In the genomic region with DNA sequence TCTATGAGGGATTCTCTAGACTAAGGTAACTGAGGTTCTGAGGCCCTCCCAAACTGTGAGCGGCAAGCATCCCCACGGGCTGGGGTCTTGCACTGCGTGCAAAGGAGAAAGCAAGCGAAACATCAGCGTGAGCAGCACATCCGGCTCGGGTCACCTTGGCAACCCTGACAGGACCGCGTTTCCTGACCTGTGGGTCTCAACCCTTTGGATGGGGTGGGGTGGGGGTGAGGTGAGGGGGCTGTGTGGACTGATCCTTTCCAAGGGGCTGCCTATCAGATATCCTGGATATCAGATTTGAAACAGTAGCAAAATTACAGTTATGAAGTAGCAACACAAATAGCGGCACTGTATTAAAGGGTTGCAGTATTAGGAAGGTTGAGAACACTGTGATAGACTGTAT, we compare ENCODE assay signal across 19 mouse cellular contexts. TPM values are rescaled to one million over a fixed set of nuclear protein-coding genes. Genes with fewer than 3 reads are reported as not detected.
DNase-seq lines count a peak whose midpoint lies in the region; ATAC-seq and TF ChIP-seq lines count a peak whose summit lies in the region.
"Had no signal": no experiment of that assay in that cellular context is flagged by ENCODE, and none has a peak within 500 bp of the region (broad histone marks: within the 10 kb centered on the region; RNA-seq: fewer than 3 reads in every experiment).

No protein-coding gene starts in this region.

- no peak for TF ChIP-seq EP300 in lung, postnatal 0 days (IDR thresholded peaks at IDR 0.05)

- H3K4me3 ChIP-seq in heart, embryonic 11.5 days (ENCODE audit: low read depth, low read length) = no peak overlapping the region
- no peak overlapping the region for H3K4me3 ChIP-seq in lung, postnatal 0 days (ENCODE audit: low read depth, low read length)
- H3K4me3 ChIP-seq in embryonic facial prominence, embryonic 12.5 days = no peak overlapping the region
- H3K4me3 ChIP-seq: forebrain, embryonic 13.5 days; heart, embryonic 13.5 days; hindbrain, embryonic 12.5 days had no signal

- DNase-seq in heart, adult 11 months = peak; percentile 89
- no peak for DNase-seq in lung, postnatal 0 days (ENCODE audit: low spot score)
- DNase-seq in lung, postnatal 25 days (ENCODE audit: low spot score) = no peak
- peak; percentile 28 for DNase-seq in R1 (ENCODE audit: low read depth, low spot score)
- no peak for DNase-seq in cerebellum, postnatal 25 days
- DNase-seq: adrenal gland, adult 8-10 months; cerebellum, adult 11 months; cerebellum, adult 8-10 months; cerebellum, postnatal 14 days; forebrain, postnatal 0 days; heart, postnatal 36 days; kidney, adult 8-10 months had no signal

- H3K36me3 ChIP-seq in heart, embryonic 11.5 days (ENCODE audit: control insufficient read depth, insufficient read depth, low read length) = no peaks in the 10 kb centered on the region
- H3K36me3 ChIP-seq in lung, postnatal 0 days (ENCODE audit: insufficient read depth, low read length) = no peaks in the 10 kb centered on the region
- no peaks in the 10 kb centered on the region for H3K36me3 ChIP-seq in embryonic facial prominence, embryonic 12.5 days
- H3K36me3 ChIP-seq: heart, embryonic 13.5 days; hindbrain, embryonic 12.5 days had no signal

- H3K4me2 ChIP-seq in heart, embryonic 11.5 days = no peak overlapping the region
- 0 out of 2 replicates have a peak overlapping the region, but pooled peaks have one; percentile 14 for H3K4me2 ChIP-seq in lung, postnatal 0 days (replicated peaks; ENCODE audit: low read depth, low read length)
- H3K4me2 ChIP-seq in embryonic facial prominence, embryonic 12.5 days (replicated peaks) = 0 out of 2 replicates have a peak overlapping the region, but pooled peaks have one; percentile 11
- H3K4me2 ChIP-seq: forebrain, embryonic 13.5 days; heart, embryonic 13.5 days; hindbrain, embryonic 12.5 days had no signal

- H3K9me3 ChIP-seq in heart, embryonic 11.5 days (replicated peaks; ENCODE audit: control insufficient read depth, low read length) = no peaks in the 10 kb centered on the region
- H3K9me3 ChIP-seq in lung, postnatal 0 days (ENCODE audit: low read length) = no peaks in the 10 kb centered on the region
- H3K9me3 ChIP-seq in embryonic facial prominence, embryonic 12.5 days = no peaks in the 10 kb centered on the region
- H3K9me3 ChIP-seq: forebrain, embryonic 13.5 days; heart, embryonic 13.5 days; hindbrain, embryonic 12.5 days had no signal

- WGBS in heart, embryonic 11.5 days (ENCODE audit: insufficient replicate concordance) = 73% methylated on average over 10 of the region's 10 CpGs
- 61% methylated on average over 10 of the region's 10 CpGs for WGBS in lung, postnatal 0 days
- 52% methylated on average over 10 of the region's 10 CpGs for WGBS in embryonic facial prominence, embryonic 12.5 days

- no peak overlapping the region for H3K9ac ChIP-seq in heart, embryonic 11.5 days (ENCODE audit: low read depth, low read length)
- H3K9ac ChIP-seq in lung, postnatal 0 days (replicated peaks; ENCODE audit: low read depth) = no peak overlapping the region
- no peak overlapping the region for H3K9ac ChIP-seq in embryonic facial prominence, embryonic 12.5 days
- H3K9ac ChIP-seq: forebrain, embryonic 13.5 days; forebrain, postnatal 0 days; heart, embryonic 13.5 days; hindbrain, embryonic 12.5 days had no signal

- no peak overlapping the region for H3K27ac ChIP-seq in heart, embryonic 11.5 days (ENCODE audit: low read depth, low read length)
- no peak overlapping the region for H3K27ac ChIP-seq in lung, postnatal 0 days (ENCODE audit: low read length)
- no peak overlapping the region for H3K27ac ChIP-seq in embryonic facial prominence, embryonic 12.5 days
- H3K27ac ChIP-seq: forebrain, embryonic 13.5 days; heart, embryonic 13.5 days; hindbrain, embryonic 12.5 days had no signal

- H3K27me3 ChIP-seq in heart, embryonic 11.5 days (ENCODE audit: control insufficient read depth, insufficient read depth, low read length) = no peaks in the 10 kb centered on the region
- H3K27me3 ChIP-seq in lung, postnatal 0 days (replicated peaks; ENCODE audit: insufficient read depth, low read length) = no peaks in the 10 kb centered on the region
- H3K27me3 ChIP-seq in embryonic facial prominence, embryonic 12.5 days = no peaks in the 10 kb centered on the region
- H3K27me3 ChIP-seq: CH12.LX; forebrain, embryonic 13.5 days; heart, embryonic 13.5 days; hindbrain, embryonic 12.5 days had no signal

- peaks cover 4% of the 10 kb centered on the region; the same call in 1 of the 2 replicates for H3K4me1 ChIP-seq in heart, embryonic 11.5 days (ENCODE audit: control insufficient read depth, insufficient read depth, low read length)
- no peaks in the 10 kb centered on the region for H3K4me1 ChIP-seq in lung, postnatal 0 days (ENCODE audit: insufficient read depth, low read depth, low read length)
- peaks cover 7% of the 10 kb centered on the region for H3K4me1 ChIP-seq in embryonic facial prominence, embryonic 12.5 days

- TF ChIP-seq CTCF in lung, postnatal 0 days (IDR thresholded peaks at IDR 0.05) = no peak

- ATAC-seq in heart, embryonic 11.5 days (replicated peaks; ENCODE audit: insufficient number of reproducible peaks, low FRiP score, low TSS enrichment) = no peak
- no peak for ATAC-seq in lung, postnatal 0 days
- no peak for ATAC-seq in embryonic facial prominence, embryonic 12.5 days (ENCODE audit: insufficient number of reproducible peaks, insufficient read depth, low FRiP score, low TSS enrichment)
- ATAC-seq: forebrain, embryonic 13.5 days; forebrain, postnatal 0 days; intestine, embryonic 16.5 days had no signal

RNA-seq across cellular contexts. Expression of a gene that starts 31.5 kb away (rescaled TPM):
- polyA plus RNA-seq in heart, embryonic 11.5 days (2014; fragmentation: Nextera tagmentation; extraction: Ambion mirVana) = 7.3 and 7.9 TPM in 2 replicates
- 3.7 and 3.8 TPM in 2 replicates for polyA plus RNA-seq in lung, postnatal 0 days (2015; fragmentation: Nextera tagmentation; extraction: Ambion mirVana)
- 9.9 and 11.0 TPM in 2 replicates for polyA plus RNA-seq in embryonic facial prominence, embryonic 12.5 days (2016; fragmentation: Nextera tagmentation; extraction: Ambion mirVana)

Comparison
In these comparisons a context has a peak if more than half of its experiments do, and no peak if none do; other contexts are left out.
1. DNase-seq: peak in heart, adult 11 months (single experiment) and R1 (single experiment); none in lung, postnatal 0 days (single experiment), lung, postnatal 25 days (single experiment) and cerebellum, postnatal 25 days (0 of 2).